Mouse (Mus musculus): ENCODE measurements around the gene Brinp1.

DNA sequence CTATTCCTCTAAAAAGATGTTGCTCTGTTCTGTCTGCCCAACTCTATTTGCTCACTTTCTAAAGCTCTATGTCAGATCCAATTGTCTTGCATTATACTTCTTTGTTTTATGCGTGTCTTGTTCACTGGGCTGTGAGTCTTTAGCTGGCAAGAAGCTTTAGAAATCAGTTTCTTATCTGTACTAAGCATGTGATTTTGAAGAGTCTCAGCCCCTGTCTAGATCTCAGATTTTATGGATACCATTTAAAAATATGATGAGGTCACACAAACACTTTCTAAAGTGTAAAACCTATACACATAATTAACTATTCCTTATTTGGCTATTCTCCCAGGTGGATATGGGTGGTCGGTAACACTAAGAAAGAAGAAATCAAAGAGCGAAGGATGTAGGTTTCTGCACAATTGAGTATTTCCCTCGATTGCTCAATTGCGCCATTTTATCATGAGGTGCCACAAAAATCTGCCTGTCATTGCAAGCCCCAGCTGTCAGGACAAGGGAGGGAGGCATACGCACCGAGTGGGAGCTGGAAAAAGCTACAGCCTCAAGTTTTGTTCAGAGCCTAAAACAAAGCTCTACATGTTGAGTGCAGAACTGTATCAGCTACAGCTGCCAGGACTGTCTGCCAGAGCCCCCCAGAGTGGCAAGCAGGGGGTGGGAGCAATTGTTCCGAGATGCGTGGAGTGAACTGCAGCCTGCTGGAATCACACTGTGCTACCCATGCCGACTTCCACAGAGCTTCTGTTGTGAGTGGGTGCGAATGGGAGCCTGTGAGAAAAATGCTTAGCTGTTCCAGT, 47.6 kb downstream of the Brinp1 start:
- TF ChIP-seq CTCF (conservative IDR thresholded peaks at IDR 0.05 in 1 of 2, IDR thresholded peaks at IDR 0.05 in 1 of 2; ENCODE audit: low read depth in 2 of 2, low read length in 2 of 2): no peak
- no peak for TF ChIP-seq POLR2AphosphoS2 (IDR thresholded peaks at IDR 0.05; ENCODE audit: low read depth, low read length)
- TF ChIP-seq POLR2A (IDR thresholded peaks at IDR 0.05; ENCODE audit: low read depth, low read length): no peak
- no peak for TF ChIP-seq USF1 (IDR thresholded peaks at IDR 0.05; ENCODE audit: low read depth, low read length)
- no peak for TF ChIP-seq JUND (conservative IDR thresholded peaks at IDR 0.05; ENCODE audit: low read depth, low read length)
- no peak for TF ChIP-seq NRF1 (IDR thresholded peaks at IDR 0.05; ENCODE audit: low read depth, low read length)
- TF ChIP-seq NELFE (IDR thresholded peaks at IDR 0.05; ENCODE audit: low read depth, low read length): no peak
- TF ChIP-seq MAFK (IDR thresholded peaks at IDR 0.05; ENCODE audit: insufficient replicate concordance, low read length): no peak
- TF ChIP-seq EP300 (IDR thresholded peaks at IDR 0.05; ENCODE audit: low read length): no peak
- TF ChIP-seq E2F4 (IDR thresholded peaks at IDR 0.05; ENCODE audit: insufficient replicate concordance, low read depth, low read length): no peak
- no peak for TF ChIP-seq CHD1 (IDR thresholded peaks at IDR 0.05; ENCODE audit: low read depth, low read length)

All from CH12.LX (cell line).